Mouse (Mus musculus): ENCODE results near the gene Pars2. TPM values are rescaled to one million over a fixed set of nuclear protein-coding genes. Genes with fewer than 3 reads are reported as not detected.

Pars2 gene
- polyA plus RNA-seq, 1 experiment from 2014 or later = 17.9 TPM

DNA sequence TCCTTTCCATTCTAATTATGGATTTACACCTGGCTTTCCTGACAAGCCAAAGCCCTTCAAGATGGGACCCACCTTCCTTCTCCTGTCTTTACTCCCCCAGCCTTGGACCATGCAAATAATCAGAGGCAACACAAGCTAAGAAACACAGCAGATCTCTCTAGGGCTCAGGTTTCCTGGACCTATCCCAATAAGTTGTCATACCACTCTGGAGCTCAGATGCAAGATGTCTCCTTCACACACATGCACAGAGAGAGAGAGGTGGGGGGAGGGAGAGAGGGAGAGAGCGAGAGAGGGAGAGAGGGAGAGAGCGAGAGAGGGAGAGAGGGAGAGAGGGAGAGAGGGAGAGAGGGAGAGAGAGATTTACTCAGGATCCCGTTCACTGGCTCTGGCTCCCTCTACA lies 18.6 kb upstream of the Pars2 start:
- H3K9me3 ChIP-seq (ENCODE audit: low read length) = no peaks in the 10 kb centered on the region
- no peaks in the 10 kb centered on the region for H3K27me3 ChIP-seq (ENCODE audit: insufficient read depth, low read length)
- H3K4me2 ChIP-seq (replicated peaks; ENCODE audit: low read depth, low read length) = no peak overlapping the region
- WGBS = 25% methylated on average over 1 of the region's 3 CpGs
- no peak overlapping the region for H3K4me3 ChIP-seq (ENCODE audit: low read length)
- no peak overlapping the region for H3K9ac ChIP-seq (replicated peaks; ENCODE audit: low read length)
- ATAC-seq (ENCODE audit: low FRiP score, low TSS enrichment) = no peak
- H3K36me3 ChIP-seq (ENCODE audit: insufficient read depth, low read length) = no peaks in the 10 kb centered on the region
- peak overlapping the region; percentile 95 for H3K27ac ChIP-seq (ENCODE audit: low read length)
- H3K4me1 ChIP-seq (ENCODE audit: insufficient read depth, low read length) = peaks cover 62% of the 10 kb centered on the region

DNA sequence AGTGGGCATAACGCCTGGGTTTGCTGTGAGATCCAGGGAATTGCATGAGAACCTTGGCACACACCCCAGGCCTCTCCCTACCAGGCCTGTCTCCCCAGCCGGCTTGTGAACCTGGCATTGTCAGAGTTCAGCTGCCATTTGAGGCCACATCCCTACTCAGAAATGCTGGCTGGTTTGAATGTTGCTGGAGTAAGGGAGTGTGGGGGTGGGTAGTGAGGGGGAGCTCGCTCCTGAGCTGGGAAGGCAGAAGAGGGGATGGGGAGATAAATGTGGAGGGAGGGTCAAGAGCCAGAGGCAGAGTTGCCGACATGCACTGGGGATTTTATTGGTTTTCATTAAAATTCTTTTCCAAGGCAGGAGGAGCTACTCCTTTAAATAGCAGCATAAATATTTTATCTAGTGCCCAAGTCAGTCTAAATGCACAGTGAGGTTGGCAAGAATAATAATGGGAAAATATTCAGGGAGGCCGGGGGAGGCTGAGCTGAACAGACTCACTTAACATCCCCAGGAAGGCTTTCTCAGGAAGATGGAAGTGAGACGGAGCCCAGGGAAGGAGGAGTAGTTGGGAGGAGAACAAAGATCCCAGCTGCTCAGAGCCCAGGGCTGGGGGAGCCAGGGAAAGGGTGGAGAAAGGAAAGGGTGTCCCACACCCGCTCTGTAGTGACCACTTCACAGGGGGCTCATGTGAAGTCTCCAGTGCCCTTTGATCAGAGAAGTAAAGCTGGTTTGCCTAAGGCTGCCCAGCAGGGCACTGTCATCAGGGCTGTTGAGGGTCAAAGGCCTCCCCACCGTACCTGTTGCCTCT lies 17.4 kb upstream of the Pars2 start:
- Histone ChIP-seq H3K4me2 (replicated peaks; ENCODE audit: low read depth, low read length) (peak overlapping the region; percentile 13), H3K36me3 (ENCODE audit: insufficient read depth, low read length) (no peaks in the 10 kb centered on the region), H3K27ac (ENCODE audit: low read length) (peak overlapping the region; percentile 95), H3K4me3 (ENCODE audit: low read length) (no peak overlapping the region), H3K9ac (replicated peaks; ENCODE audit: low read length) (no peak overlapping the region), H3K9me3 (ENCODE audit: low read length) (no peaks in the 10 kb centered on the region), H3K4me1 (ENCODE audit: insufficient read depth, low read length) (peaks cover 60% of the 10 kb centered on the region), H3K27me3 (ENCODE audit: insufficient read depth, low read length) (no peaks in the 10 kb centered on the region)
- WGBS = 22% methylated on average over 8 of the region's 8 CpGs
- ATAC-seq (ENCODE audit: low FRiP score, low TSS enrichment) = peak; percentile 67

DNA sequence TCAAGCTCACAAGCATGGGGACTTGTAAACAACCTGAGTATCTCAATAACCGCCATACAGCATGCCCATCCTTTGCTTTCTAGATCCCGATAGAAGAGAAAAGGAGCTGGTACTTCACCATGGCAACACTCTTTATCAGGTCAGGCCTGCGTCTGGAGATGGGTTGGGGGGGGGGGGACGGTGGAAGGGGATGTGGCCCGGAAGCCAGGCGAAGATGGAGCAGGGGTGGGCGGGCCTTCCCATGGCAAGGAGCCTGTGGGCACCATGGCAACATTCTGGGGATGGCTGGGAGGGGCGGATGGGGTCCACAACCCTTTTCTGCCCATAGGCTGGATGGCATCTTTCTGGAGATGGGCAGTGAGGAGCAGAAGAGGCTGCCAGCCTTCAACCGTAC lies 16.8 kb upstream of the Pars2 start:
- Histone ChIP-seq H3K4me2 (replicated peaks; ENCODE audit: low read depth, low read length) (peak overlapping the region; percentile 13), H3K27ac (ENCODE audit: low read length) (peak overlapping the region; percentile 95), H3K27me3 (ENCODE audit: insufficient read depth, low read length) (no peaks in the 10 kb centered on the region), H3K4me3 (ENCODE audit: low read length) (no peak overlapping the region), H3K9me3 (ENCODE audit: low read length) (no peaks in the 10 kb centered on the region), H3K36me3 (ENCODE audit: insufficient read depth, low read length) (no peaks in the 10 kb centered on the region), H3K4me1 (ENCODE audit: insufficient read depth, low read length) (peaks cover 54% of the 10 kb centered on the region), H3K9ac (replicated peaks; ENCODE audit: low read length) (no peak overlapping the region)
- no peak for ATAC-seq (ENCODE audit: low FRiP score, low TSS enrichment)
- WGBS = 48% methylated on average over 9 of the region's 9 CpGs

- H3K9ac ChIP-seq (replicated peaks; ENCODE audit: low read length) = peak overlapping the region; percentile 49
- no peak overlapping the region for H3K4me3 ChIP-seq (ENCODE audit: low read length)
- H3K27ac ChIP-seq (ENCODE audit: low read length) = peak overlapping the region; percentile 88
- H3K36me3 ChIP-seq (ENCODE audit: insufficient read depth, low read length) = no peaks in the 10 kb centered on the region
- H3K4me1 ChIP-seq (ENCODE audit: insufficient read depth, low read length) = peaks cover 45% of the 10 kb centered on the region
- no peaks in the 10 kb centered on the region for H3K9me3 ChIP-seq (ENCODE audit: low read length)
- peak; percentile 79 for ATAC-seq (ENCODE audit: low FRiP score, low TSS enrichment)
- 4% methylated on average over 8 of the region's 8 CpGs for WGBS
- H3K4me2 ChIP-seq (replicated peaks; ENCODE audit: low read depth, low read length) = peak overlapping the region; percentile 31
- no peaks in the 10 kb centered on the region for H3K27me3 ChIP-seq (ENCODE audit: insufficient read depth, low read length)
These were observed 7.2 kb upstream of the Pars2 start for GRCm38 (mm10) chr4:106643483-106644217.

- H3K9me3 ChIP-seq (ENCODE audit: low read length) = no peaks in the 10 kb centered on the region
- ATAC-seq (ENCODE audit: low FRiP score, low TSS enrichment) = no peak
- no peaks in the 10 kb centered on the region for H3K27me3 ChIP-seq (ENCODE audit: insufficient read depth, low read length)
- WGBS = 33% methylated on average over 6 of the region's 6 CpGs
- peaks cover 45% of the 10 kb centered on the region for H3K4me1 ChIP-seq (ENCODE audit: insufficient read depth, low read length)
- H3K4me2 ChIP-seq (replicated peaks; ENCODE audit: low read depth, low read length) = peak overlapping the region; percentile 31; the same call in 1 of the 2 replicates
- no peak overlapping the region for H3K9ac ChIP-seq (replicated peaks; ENCODE audit: low read length)
- peak overlapping the region; percentile 88 for H3K27ac ChIP-seq (ENCODE audit: low read length)
- no peaks in the 10 kb centered on the region for H3K36me3 ChIP-seq (ENCODE audit: insufficient read depth, low read length)
- H3K4me3 ChIP-seq (ENCODE audit: low read length) = no peak overlapping the region
These were observed 6.7 kb upstream of the Pars2 start for GRCm38 (mm10) chr4:106644218-106644610.

DNA sequence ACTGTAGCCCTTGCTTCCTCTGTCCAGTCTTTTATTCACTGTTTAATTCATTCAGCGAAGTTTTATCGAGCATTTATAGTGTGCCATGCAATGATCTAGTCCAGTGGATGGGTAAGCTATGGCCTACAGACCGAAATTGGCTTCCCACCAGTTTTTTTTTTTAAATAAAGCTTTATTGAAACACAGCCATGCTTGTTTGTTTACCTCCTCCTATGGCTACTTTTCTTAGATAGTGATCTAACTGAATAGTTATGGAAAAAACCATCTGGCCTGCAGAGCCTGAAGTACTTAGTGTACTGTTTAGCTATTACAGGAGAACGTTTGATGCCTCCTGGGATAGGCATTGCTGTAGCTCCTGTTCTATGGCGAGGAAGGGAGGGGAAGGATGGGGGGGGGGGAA lies 5.1 kb upstream of the Pars2 start:
- no peak for ATAC-seq (ENCODE audit: low FRiP score, low TSS enrichment)

DNA sequence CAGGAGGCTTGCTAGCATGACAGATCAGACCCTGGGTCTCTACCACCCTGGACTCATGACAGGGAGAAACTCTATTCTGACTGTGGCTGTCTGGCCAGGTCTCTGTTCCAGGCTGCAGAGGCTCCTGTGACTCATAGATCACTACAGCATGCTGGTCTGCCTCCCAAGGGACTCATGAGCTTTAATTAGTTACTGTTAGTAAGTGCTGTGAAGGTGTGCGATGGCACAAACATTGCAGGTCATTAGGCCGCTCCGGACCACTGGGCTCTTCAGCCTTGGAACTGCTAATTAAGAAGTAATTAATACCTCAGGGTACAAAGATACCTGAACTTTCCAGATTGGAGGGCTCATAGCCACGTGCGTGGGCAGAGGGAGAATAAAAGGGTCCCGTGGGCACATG lies 3.7 kb upstream of the Pars2 start:
- H3K36me3 ChIP-seq (ENCODE audit: insufficient read depth, low read length) = no peaks in the 10 kb centered on the region
- H3K27ac ChIP-seq (ENCODE audit: low read length) = peak overlapping the region; percentile 10; the same call in 1 of the 2 replicates
- 36% methylated on average over 6 of the region's 6 CpGs for WGBS
- no peak for ATAC-seq (ENCODE audit: low FRiP score, low TSS enrichment)
- no peak overlapping the region for H3K4me2 ChIP-seq (replicated peaks; ENCODE audit: low read depth, low read length)
- no peaks in the 10 kb centered on the region for H3K9me3 ChIP-seq (ENCODE audit: low read length)
- H3K9ac ChIP-seq (replicated peaks; ENCODE audit: low read length) = 0 out of 2 replicates have a peak overlapping the region, but pooled peaks have one; percentile 5
- no peak overlapping the region for H3K4me3 ChIP-seq (ENCODE audit: low read length)
- no peaks in the 10 kb centered on the region for H3K27me3 ChIP-seq (ENCODE audit: insufficient read depth, low read length)
- peaks cover 53% of the 10 kb centered on the region for H3K4me1 ChIP-seq (ENCODE audit: insufficient read depth, low read length)

More for the DNA sequence above, 5.1 kb upstream of the Pars2 start:
- H3K36me3 ChIP-seq (ENCODE audit: insufficient read depth, low read length) = no peaks in the 10 kb centered on the region
- H3K9me3 ChIP-seq (ENCODE audit: low read length) = no peaks in the 10 kb centered on the region
- H3K9ac ChIP-seq (replicated peaks; ENCODE audit: low read length) = no peak overlapping the region
- no peak overlapping the region for H3K4me3 ChIP-seq (ENCODE audit: low read length)
- no peak overlapping the region for H3K4me2 ChIP-seq (replicated peaks; ENCODE audit: low read depth, low read length)
- no peaks in the 10 kb centered on the region for H3K27me3 ChIP-seq (ENCODE audit: insufficient read depth, low read length)
- peaks cover 45% of the 10 kb centered on the region for H3K4me1 ChIP-seq (ENCODE audit: insufficient read depth, low read length)
- WGBS = 81% methylated on average over 5 of the region's 5 CpGs
- no peak overlapping the region; the same call in 1 of the 2 replicates for H3K27ac ChIP-seq (ENCODE audit: low read length)

- H3K36me3 ChIP-seq (ENCODE audit: insufficient read depth, low read length) = peaks cover 30% of the 10 kb centered on the region
- no peak overlapping the region for H3K27ac ChIP-seq (ENCODE audit: low read length)
- 89% methylated on average over 3 of the region's 3 CpGs for WGBS
- H3K4me2 ChIP-seq (replicated peaks; ENCODE audit: low read depth, low read length) = no peak overlapping the region
- H3K4me3 ChIP-seq (ENCODE audit: low read length) = no peak overlapping the region
- H3K9me3 ChIP-seq (ENCODE audit: low read length) = no peaks in the 10 kb centered on the region
- peaks cover 24% of the 10 kb centered on the region for H3K4me1 ChIP-seq (ENCODE audit: insufficient read depth, low read length)
- no peaks in the 10 kb centered on the region for H3K27me3 ChIP-seq (ENCODE audit: insufficient read depth, low read length)
- ATAC-seq (ENCODE audit: low FRiP score, low TSS enrichment) = no peak
- no peak overlapping the region for H3K9ac ChIP-seq (replicated peaks; ENCODE audit: low read length)
These were observed 1.7 kb downstream of the Pars2 start for GRCm38 (mm10) chr4:106652546-106652945.

- peaks cover 35% of the 10 kb centered on the region for H3K36me3 ChIP-seq (ENCODE audit: insufficient read depth, low read length)
- no peak overlapping the region for H3K4me2 ChIP-seq (replicated peaks; ENCODE audit: low read depth, low read length)
- no peak overlapping the region for H3K27ac ChIP-seq (ENCODE audit: low read length)
- WGBS = 90% methylated on average over 15 of the region's 15 CpGs
- no peak overlapping the region for H3K9ac ChIP-seq (replicated peaks; ENCODE audit: low read length)
- no peak for ATAC-seq (ENCODE audit: low FRiP score, low TSS enrichment)
- H3K27me3 ChIP-seq (ENCODE audit: insufficient read depth, low read length) = no peaks in the 10 kb centered on the region
- H3K4me1 ChIP-seq (ENCODE audit: insufficient read depth, low read length) = peaks cover 24% of the 10 kb centered on the region
- no peaks in the 10 kb centered on the region for H3K9me3 ChIP-seq (ENCODE audit: low read length)
- no peak overlapping the region for H3K4me3 ChIP-seq (ENCODE audit: low read length)
These were observed 2.2 kb downstream of the Pars2 start for GRCm38 (mm10) chr4:106653051-106653450.

GRCm38 (mm10) chr4:106655681-106656080 lies 4.8 kb downstream of the Pars2 start:
- Histone ChIP-seq H3K27ac (ENCODE audit: low read length) (0 out of 2 replicates have a peak overlapping the region, but pooled peaks have one; percentile 6), H3K9ac (replicated peaks; ENCODE audit: low read length) (no peak overlapping the region), H3K4me2 (replicated peaks; ENCODE audit: low read depth, low read length) (no peak overlapping the region), H3K36me3 (ENCODE audit: insufficient read depth, low read length) (peaks cover 47% of the 10 kb centered on the region), H3K4me1 (ENCODE audit: insufficient read depth, low read length) (peaks cover 24% of the 10 kb centered on the region), H3K27me3 (ENCODE audit: insufficient read depth, low read length) (no peaks in the 10 kb centered on the region), H3K4me3 (ENCODE audit: low read length) (no peak overlapping the region), H3K9me3 (ENCODE audit: low read length) (no peaks in the 10 kb centered on the region)
- 25% methylated on average over 10 of the region's 10 CpGs for WGBS
- ATAC-seq (ENCODE audit: low FRiP score, low TSS enrichment) = no peak

All from kidney, embryonic 16.5 days (tissue).